Mouse (Mus musculus) stomach, postnatal 0 days (tissue): Measurements from ENCODE around the gene Nudcd3.

ENCODE experiments used
- CTCF ChIP-seq: IDR thresholded peaks from 2 replicates; pipeline ENCODE4 v1.5.1; 2016; ENCODE audit warnings: antibody characterized with exemption, low read depth, mild to moderate bottlenecking, moderate library complexity
- EP300 ChIP-seq: optimal IDR thresholded peaks from 2 replicates; pipeline ENCODE3; 2016; ENCODE audit warnings: antibody characterized with exemption

DNA sequence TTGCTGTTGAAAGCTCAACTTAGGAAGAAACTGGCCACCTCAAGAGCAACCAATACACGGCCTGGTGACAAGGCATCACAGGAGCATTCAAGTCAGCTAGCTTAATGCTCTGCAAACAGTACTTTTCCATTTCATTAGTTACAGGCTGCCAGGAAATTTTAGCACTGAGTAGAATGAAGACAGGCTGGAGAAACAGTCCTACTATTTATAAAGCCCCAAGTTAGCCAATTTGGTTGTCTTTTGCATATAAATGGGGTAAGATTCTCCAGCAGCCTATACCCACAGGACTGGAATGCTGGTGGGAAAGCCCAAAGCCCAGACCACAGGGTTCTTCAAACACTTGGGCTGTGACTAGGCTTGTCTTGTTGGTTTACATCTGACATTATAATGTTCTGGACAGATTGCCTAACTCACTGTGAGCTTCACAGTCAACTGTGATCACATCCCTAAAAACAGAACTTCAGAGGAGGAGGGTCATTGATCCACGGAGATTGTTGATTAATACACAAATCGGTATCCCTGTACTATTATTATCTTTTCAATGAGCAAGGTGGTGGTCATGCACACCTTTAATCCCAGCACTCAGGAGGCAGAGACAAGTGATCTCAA lies 39.4 kb downstream of the Nudcd3 start:
- TF ChIP-seq CTCF (no peak), EP300 (no peak)
